Mouse (Mus musculus) spleen, adult 18-20 months (tissue): ENCODE data around the gene Ccdc96.

Source experiments
- DNase-seq, 2 experiments: peaks; one replicate each; pipeline ENCODE4 v3.0.0; 2022; ENCODE audit warnings: mixed read lengths in 2 of 2

The Ccdc96 gene

GRCm38 (mm10) chr5:36484171-36484990, at the start of gene Ccdc96, which contains the start of gene Tada2b:
Gene Ccdc96 (plus strand): TSS chr5:36484588.
Gene Tada2b (minus strand): TSS chr5:36484285.
- peak; percentile 96 to 98 for DNase-seq

GRCm38 (mm10) chr5:36436858-36437257, 47.5 kb upstream of the Ccdc96 start:
- DNase-seq, result no peak

- no peak for DNase-seq
These were observed 43.6 kb upstream of the Ccdc96 start for GRCm38 (mm10) chr5:36440741-36441140.

GRCm38 (mm10) chr5:36444611-36445010, 39.8 kb upstream of the Ccdc96 start:
- no peak for DNase-seq

- DNase-seq, result no peak
These were observed 39.4 kb upstream of the Ccdc96 start for GRCm38 (mm10) chr5:36445028-36445427.

GRCm38 (mm10) chr5:36446166-36446890, 38.1 kb upstream of the Ccdc96 start:
- no peak for DNase-seq

GRCm38 (mm10) chr5:36447872-36448271, 36.5 kb upstream of the Ccdc96 start:
- no peak for DNase-seq

- DNase-seq, result no peak
These were observed 34.6 kb upstream of the Ccdc96 start for GRCm38 (mm10) chr5:36449710-36450358.

GRCm38 (mm10) chr5:36451119-36451518, 33.3 kb upstream of the Ccdc96 start:
- DNase-seq, result no peak

GRCm38 (mm10) chr5:36451872-36452389, 32.5 kb upstream of the Ccdc96 start:
- DNase-seq, result no peak

GRCm38 (mm10) chr5:36452821-36453220, 31.6 kb upstream of the Ccdc96 start:
- DNase-seq, result peak in 1 of 2 experiments; percentile 23

- no peak for DNase-seq
These were observed 26.7 kb upstream of the Ccdc96 start for GRCm38 (mm10) chr5:36457706-36458105.

- peak; percentile 15 to 68 for DNase-seq
These were observed 25.5 kb upstream of the Ccdc96 start for GRCm38 (mm10) chr5:36458926-36459325.

GRCm38 (mm10) chr5:36460712-36461111, 23.7 kb upstream of the Ccdc96 start:
- no peak for DNase-seq

- no peak for DNase-seq
These were observed 23.2 kb upstream of the Ccdc96 start for GRCm38 (mm10) chr5:36461231-36461630.

GRCm38 (mm10) chr5:36462810-36463209, 21.6 kb upstream of the Ccdc96 start:
- DNase-seq, result peak; percentile 67 to 91

- no peak for DNase-seq
These were observed 21.0 kb upstream of the Ccdc96 start for GRCm38 (mm10) chr5:36463391-36463790.

GRCm38 (mm10) chr5:36464709-36465661, 19.4 kb upstream of the Ccdc96 start, which contains the start of gene Grpel1:
Gene Grpel1 (plus strand): TSS chr5:36464998.
- DNase-seq, result peak; percentile 93 to 97

GRCm38 (mm10) chr5:36465889-36466288, 18.5 kb upstream of the Ccdc96 start:
- no peak for DNase-seq

GRCm38 (mm10) chr5:36471206-36471605, 13.2 kb upstream of the Ccdc96 start:
- no peak for DNase-seq

- no peak for DNase-seq
These were observed 11.3 kb upstream of the Ccdc96 start for GRCm38 (mm10) chr5:36472876-36473655.
